Mouse (Mus musculus) mature B cell (primary cell): Measurements from ENCODE around the gene Slc16a10.

Experiments used
- in situ Hi-C: fragments of 300-500 bp; cut with MboI; formaldehyde crosslinking; loops from 2 replicates; pipeline ENCODE4 v1.14.3; 2019

Gene Slc16a10

GRCm38 (mm10) chr10:40141864-40142523 lies at the start of gene Slc16a10:
Gene Slc16a10 (minus strand): TSS chr10:40142258.
- in situ Hi-C loops: no loop called here

GRCm38 (mm10) chr10:40191338-40191979 lies 49.4 kb upstream of the Slc16a10 start:
- in situ Hi-C loops: no loop called here

DNA sequence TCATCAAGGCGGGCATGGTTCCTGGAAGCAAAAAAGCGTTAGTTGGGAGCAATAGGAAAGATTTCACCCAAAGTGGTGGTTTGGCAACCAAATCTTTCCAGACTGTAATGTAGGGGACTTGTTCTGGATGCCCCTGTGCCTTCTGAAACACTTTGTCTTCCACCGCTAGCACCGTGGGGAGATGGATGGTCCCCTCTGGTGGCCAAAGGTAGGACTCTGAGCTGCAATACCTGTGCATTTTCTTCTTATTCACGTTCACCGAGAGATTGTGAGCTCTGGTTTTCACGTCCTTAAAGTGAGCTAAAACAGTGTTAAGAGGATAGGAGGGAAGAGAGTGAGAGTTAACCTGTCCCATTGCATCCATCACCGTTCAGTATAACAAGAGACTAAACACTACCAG lies 48.8 kb upstream of the Slc16a10 start:
- in situ Hi-C loops: no loop called here

- in situ Hi-C loops: loop anchor here (10.0 kb wide), 1 partner anchor 135 kb away; no protein-coding TSS in a partner anchor
Measured at GRCm38 (mm10) chr10:40189689-40190088, 47.6 kb upstream of the Slc16a10 start.

DNA sequence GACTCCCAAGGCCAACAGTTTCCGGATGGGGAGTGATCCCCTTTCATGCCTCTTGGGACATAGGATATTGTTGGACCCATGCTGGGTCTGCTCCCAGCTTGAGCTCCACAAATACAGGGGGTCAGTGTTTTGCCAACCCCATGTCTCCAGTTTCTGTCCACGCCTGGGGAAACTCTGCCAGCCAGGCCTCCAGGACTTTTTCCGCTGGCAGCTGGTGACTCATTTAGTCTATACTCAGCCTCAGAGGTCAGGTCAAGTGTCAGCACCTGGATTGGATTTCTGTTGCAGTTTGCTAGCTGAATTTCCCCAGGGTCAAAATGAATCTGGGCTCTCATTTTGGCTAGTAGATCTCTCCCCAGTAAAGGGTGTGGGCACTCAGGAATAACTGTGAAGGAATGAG lies 46.8 kb upstream of the Slc16a10 start:
- in situ Hi-C loops: loop anchor here (10.0 kb wide), 1 partner anchor 134 kb away; no protein-coding TSS in a partner anchor

DNA sequence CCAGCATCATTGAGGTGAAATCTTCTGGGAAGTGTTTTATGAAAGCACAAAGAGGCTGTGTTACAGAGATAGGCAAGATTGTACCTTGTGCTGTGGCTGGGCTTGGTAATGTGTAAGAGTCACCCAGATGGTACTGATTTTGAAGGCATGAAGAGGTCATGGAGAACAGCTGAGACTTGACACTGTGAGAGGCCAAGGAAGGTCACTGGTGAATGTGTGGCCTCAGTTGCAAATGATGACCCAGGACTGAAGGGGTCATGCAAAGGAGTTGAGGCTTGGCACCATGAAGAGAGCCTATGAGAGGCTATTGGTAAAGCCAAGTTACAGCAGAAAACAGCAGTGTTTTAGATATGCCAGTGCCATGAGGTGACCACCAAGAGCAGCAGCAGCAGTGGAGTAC lies 43.9 kb upstream of the Slc16a10 start:
- in situ Hi-C loops: loop anchor here (10.0 kb wide), 1 partner anchor 131 kb away; no protein-coding TSS in a partner anchor

DNA sequence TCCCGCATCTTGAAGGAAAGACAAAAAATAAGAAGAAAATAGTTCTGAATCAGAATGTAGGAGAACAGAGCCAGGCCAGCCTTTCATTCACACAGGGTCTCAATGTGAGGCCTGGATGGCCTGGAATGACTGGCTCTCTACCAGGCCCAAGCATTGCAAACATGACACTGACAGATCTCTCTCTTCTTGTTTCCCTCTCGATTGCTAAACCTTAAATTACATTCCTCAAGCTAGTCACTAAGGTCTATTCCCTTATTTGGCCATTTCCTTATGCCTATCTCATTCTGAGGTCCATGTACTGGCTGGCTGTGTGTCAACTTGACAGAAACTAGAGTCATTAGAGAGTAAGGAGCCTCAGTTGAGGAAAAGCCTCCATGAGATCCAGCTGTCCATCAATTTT lies 38.0 kb upstream of the Slc16a10 start:
- in situ Hi-C loops: loop anchor here (10.0 kb wide), 1 partner anchor 125 kb away; no protein-coding TSS in a partner anchor

- in situ Hi-C loops: no loop called here
Measured at GRCm38 (mm10) chr10:40179142-40179541, 37.1 kb upstream of the Slc16a10 start.

GRCm38 (mm10) chr10:40177323-40177962 lies 35.4 kb upstream of the Slc16a10 start:
- in situ Hi-C loops: no loop called here

GRCm38 (mm10) chr10:40172136-40172535 lies 30.1 kb upstream of the Slc16a10 start:
- in situ Hi-C loops: no loop called here

- in situ Hi-C loops: no loop called here
Measured at GRCm38 (mm10) chr10:40171211-40171610, 29.2 kb upstream of the Slc16a10 start.

DNA sequence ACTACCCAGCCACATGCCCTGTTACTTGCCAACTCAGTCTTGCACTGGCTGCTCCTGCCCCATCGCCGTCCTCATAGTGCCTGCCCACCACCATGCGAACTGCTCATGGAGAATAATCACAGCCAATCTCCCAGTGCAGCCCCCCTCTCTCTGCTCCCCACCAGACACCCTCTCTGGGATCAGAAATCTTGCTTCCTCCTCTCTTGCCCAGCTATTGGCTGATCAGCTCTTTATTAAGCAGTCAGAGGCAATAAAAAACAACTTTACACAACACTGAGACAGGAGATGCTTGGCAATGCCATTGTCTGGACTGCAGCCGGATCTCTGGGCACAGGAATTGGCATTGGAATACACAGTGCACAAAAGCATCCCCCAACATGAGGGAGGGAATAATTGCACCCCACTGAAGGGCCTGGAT lies 28.1 kb upstream of the Slc16a10 start:
- in situ Hi-C loops: no loop called here

- in situ Hi-C loops: no loop called here
Measured at GRCm38 (mm10) chr10:40169566-40169965, 27.5 kb upstream of the Slc16a10 start.

- in situ Hi-C loops: no loop called here
Measured at GRCm38 (mm10) chr10:40169088-40169487, 27.0 kb upstream of the Slc16a10 start.

DNA sequence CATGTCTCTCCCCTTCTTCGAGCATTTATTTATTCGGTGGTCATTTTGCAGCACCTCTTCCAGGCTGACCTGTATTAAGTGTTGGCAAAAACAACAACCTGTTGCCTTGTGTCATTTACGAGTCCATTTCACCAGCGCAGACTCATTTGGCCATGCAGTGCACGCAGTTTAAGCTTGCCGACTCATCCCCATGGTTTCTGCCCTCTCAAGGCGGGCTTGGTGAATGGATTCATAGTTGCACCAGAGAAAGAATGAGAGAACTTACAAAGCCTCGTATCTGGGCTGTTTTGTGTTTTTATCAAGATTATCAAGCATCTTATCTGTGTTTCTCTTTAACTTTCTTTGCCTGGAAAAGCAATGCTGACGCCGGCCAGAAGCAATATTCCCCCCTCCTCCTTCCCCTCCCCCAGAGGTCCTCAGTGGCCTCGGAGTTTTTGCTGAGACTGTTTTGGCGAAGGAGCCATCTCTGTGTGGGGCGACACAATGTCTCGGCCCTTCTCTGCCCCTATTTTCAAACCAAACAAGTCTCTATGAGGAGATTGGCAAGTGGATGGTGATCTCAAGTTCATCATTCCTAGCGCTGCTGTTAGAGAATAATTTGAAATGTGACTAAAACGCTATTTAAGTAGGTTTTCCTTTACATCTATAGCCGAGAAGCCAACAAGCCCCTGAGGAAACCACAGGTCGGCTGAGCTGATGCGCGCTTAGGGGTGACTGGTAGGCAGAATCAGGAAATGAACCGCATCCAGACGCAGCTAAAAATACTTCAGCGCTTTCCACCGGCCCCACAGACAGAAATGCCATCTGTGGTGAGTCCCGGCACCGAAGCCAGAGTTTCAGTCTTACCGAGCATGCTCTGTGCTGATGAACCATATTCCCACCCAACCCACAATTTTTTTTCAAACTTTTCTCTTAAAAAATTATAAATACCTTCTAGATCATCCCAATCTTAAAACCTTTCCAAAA lies 22.6 kb upstream of the Slc16a10 start:
- in situ Hi-C loops: no loop called here

DNA sequence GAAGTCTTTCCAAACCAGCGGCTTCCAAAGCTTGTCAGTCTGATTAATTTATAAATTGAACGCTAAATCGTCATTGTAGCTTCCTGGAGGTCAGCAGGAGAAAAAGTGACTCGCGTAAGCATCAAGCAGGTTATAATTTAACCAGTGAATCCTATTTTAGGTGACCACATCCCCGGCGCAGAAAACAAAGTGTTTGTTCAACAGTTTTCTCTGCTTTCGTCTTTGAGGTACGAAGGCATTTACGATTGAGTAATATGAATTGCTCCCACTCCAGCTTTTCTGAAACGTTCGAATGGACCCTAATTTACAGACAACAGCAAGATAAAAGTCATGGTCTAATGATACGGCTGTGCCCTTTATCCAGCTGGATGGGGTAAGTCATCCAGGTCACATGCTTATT lies 21.9 kb upstream of the Slc16a10 start:
- in situ Hi-C loops: no loop called here

DNA sequence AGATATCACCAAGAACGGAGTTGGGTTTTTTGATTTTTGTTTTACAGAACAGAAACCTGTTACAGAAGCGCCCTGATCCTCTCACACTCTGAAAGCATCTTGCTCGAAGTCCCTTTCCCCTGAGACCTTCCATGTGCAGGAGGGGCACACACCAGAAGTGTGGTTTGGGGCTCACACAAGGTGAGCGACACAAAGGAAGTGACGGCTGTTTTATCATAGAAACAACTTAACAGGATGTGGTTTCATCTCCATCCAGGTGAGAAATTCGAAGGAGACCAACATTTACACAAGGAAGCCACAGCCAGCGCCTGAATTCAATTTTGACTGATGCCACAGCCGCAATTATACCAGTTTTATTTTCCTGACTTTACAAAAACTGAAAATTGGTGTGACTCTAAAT lies 21.3 kb upstream of the Slc16a10 start:
- in situ Hi-C loops: no loop called here

DNA sequence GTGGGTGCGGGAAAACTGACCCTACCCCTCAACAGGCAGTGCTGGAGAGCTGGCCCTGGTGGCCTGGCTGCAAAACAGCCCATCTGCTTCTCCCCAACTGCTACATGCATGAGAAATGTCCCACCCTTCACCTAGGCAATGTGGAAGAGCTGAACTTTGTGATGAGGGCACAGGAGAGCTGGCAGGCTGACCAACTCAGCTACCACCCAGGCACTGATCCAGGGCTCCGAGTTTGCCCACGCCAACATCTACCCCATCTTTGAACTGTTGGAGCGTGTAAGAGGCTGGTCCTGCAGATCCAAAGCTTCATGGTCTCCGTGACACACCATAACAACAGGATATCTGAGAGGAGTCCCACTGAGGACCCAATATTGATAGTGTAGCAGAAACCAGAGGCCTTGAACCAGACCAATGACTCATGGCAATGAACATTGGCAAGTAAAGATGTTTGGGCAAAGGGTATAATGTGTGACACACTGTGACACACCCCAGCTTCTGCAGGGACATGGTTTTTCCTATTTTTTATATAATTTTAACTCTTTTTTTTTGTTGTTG lies 19.7 kb upstream of the Slc16a10 start:
- in situ Hi-C loops: no loop called here

- in situ Hi-C loops: no loop called here
Measured at GRCm38 (mm10) chr10:40161236-40161635, 19.2 kb upstream of the Slc16a10 start.

DNA sequence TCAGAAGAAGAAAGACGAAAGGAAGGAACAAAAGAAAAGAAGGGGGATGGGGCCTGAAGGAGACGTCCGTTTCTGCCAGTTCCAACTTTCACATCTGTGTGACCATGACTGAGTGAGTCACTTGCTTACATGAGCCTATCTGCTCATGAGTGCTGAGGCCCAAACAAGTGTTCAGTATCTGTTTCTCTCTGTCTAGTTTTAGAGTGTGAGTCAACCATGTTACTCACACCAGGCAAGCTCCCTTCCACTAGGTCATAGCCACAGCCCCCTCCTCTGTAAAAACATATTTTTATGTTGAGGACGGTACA lies 10.4 kb upstream of the Slc16a10 start:
- in situ Hi-C loops: no loop called here

DNA sequence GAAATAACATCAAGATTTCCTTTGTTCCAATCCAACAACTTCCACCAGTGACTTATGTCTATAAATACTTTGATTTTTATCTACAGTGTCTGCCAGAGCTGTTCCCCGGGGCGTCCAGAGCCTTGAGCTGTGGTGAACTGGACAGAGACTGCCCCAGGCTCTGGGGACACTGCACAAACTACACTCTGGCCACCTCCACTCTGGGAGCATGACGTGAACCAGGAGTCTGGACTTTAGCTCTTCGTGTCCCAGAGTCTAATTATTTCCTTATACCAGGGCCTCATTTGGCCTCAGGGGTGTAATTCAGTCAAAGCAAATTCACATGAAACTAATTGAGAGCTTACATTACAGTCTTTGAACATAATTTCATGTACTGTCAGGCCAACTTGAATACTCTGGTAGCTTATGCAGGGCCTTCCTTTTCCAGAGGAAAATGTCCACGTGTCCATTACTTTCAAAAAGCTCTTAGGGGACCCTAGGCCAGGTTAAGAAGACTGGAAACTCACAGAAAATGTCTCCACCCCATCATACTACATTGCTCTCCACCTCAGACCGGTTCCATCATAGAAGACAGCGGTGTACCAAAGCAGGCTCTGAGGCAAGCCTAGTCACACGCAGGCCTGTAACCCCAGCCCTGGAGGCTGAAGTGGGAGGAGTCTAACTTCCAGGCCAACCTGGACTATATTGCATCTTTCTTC lies 9.9 kb upstream of the Slc16a10 start:
- in situ Hi-C loops: no loop called here
